Mouse (Mus musculus): ENCODE results near the gene Mitf.
A peak's percentile ranks its signal among the peaks of the same experiment; 100 is the strongest.

The Mitf gene

DNA sequence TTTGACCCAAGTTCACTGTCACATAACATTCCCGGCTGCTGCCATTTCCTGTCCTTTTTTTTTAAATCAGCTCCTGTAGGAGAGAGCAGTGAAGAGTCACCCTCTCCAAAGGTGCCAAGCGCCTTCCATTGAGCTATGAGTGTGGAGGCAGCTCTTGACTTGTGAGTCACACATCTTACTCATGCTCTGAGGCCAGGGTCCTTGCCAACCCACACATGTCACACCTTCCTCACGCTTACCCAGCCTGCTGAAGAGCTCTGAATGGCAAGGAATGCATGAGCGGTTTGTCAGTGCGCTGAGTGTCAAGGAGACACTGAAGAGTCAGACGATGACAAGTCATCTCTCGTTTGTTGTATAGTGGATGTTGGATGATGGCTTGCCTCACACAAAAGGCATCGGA is 146.0 kb downstream of the Mitf start:
- DNase-seq = peak; percentile 6

GRCm38 (mm10) chr6:97956121-97956520 is 149.3 kb downstream of the Mitf start:
- no peak for DNase-seq

- DNase-seq = no peak
Observed at GRCm38 (mm10) chr6:97956636-97957035, 149.8 kb downstream of the Mitf start.

DNA sequence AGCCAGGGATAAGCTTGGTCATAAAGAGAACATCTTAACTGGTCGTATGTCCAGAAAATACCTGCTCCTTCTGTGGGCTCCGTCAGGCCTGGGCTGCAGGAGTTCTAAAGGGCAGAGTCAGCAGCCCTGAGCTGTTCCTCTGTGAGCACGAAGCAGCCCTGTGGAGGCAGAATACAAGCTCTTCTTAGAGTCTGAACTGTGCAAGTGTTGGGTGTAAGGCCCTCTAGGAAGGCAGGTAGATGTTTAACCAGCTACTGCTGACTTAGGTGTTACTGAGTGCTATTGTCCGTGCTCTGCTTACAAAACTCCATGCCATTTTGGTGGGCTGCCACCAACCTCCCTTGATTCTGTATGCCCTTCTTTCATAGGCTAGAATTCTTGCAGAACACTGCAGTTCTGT is 151.4 kb downstream of the Mitf start:
- DNase-seq = no peak

DNA sequence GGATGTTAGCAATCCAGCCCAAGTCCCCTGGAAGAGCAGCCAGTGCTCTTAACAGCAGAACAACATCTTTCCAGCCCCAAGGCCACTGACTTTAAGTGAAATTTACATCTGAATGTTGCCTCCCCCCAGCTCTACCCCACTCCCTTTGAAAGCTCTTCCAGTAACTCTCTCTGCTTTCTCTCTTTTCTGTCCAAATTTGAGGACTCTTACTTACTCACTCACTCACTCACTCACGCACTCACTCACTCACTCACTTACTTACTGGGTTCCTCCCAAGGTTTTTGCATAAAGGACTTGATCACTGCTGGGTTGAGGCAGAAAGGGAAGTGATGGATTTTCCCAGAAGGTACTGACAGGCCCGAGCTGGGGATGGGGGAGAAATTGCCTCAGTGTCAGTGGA is 154.9 kb downstream of the Mitf start:
- no peak for DNase-seq

- DNase-seq = no peak
Observed at GRCm38 (mm10) chr6:97962311-97962710, 155.5 kb downstream of the Mitf start.

- DNase-seq = no peak
Observed at GRCm38 (mm10) chr6:97964750-97965149, 157.9 kb downstream of the Mitf start.

GRCm38 (mm10) chr6:97981668-97982067 is 174.8 kb downstream of the Mitf start:
- no peak for DNase-seq

- no peak for DNase-seq
Observed at GRCm38 (mm10) chr6:97985658-97986057, 178.8 kb downstream of the Mitf start.

- no peak for DNase-seq
Observed at GRCm38 (mm10) chr6:97986417-97986816, 179.6 kb downstream of the Mitf start.

GRCm38 (mm10) chr6:97993507-97993906 is 186.7 kb downstream of the Mitf start:
- no peak for DNase-seq

DNA sequence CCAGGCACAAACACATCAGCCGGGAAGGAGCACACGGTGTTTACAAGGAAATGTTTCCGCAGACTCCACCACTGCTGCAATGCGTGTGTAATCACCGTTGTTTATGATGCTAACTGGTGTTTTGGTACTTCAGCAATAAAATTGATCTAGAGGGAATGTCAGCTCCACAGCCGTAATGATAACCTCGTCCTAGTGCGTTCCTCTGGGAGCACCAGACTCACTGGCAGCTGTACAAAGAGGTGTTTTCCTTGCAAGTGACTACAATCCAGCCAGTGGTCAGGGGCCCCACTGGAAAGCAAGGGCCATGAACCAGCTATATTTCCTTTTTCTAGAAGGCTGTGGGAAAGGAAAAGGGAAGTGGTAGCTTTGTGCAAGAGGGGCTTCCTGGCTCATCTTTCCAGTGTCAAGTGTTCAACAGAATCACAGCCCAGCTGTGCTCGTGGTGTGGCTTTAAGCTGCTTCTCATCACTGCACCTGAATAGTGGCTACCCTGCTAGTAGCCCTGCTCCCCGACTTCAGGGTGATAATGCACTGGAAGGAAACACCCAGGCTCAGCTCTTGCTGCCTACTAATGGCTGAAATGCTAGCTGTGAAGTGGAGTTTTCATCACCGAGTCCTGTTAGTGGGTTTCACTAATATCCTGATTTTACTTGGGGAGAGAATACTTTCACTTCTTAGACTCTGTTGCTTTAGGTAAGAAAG is 188.9 kb downstream of the Mitf start:
- DNase-seq = no peak

DNA sequence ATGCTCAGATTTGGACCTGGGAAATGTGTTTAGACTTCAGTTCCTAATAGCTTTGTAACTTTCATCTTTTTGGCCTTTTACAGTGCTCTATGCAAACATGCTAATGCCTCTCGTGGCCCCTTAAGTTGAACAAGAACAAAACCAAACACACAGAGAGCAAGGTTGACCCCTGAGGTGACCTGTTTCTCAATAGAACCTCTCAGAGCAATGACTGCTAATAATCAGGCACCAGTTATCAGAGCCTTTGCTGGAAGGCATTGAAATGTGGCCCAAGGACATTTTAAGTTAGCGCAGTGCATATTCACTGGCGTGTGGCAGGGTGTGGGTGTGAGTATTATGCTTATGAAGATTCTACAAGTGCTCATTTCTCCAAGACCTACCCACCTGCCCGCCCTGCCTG is 194.7 kb downstream of the Mitf start:
- DNase-seq = no peak

- no peak for DNase-seq
Observed at GRCm38 (mm10) chr6:98003114-98003513, 196.3 kb downstream of the Mitf start.

- no peak for DNase-seq
Observed at GRCm38 (mm10) chr6:98005566-98005965, 198.7 kb downstream of the Mitf start.

GRCm38 (mm10) chr6:98015066-98015465 is 208.2 kb downstream of the Mitf start:
- DNase-seq = no peak

- DNase-seq = no peak
Observed at GRCm38 (mm10) chr6:98015819-98016218, 209.0 kb downstream of the Mitf start.

DNA sequence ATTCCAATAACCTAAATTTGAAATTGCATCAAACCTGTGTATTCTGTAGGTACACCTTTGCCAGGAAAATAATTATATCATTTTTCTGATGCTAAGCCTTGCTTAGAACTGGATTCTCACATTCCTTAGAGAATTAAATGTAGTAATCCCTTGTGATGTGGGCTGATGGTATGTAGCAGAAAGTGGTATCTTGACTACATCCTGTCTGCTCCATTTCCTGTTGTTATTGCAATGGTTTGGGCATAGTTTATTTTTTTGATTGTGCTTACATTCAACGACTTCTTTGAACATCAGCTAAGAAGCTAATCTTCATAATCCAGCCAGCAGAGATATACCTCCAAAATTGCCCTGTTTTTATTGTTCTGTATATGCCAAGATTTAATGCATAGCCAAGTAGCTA is 217.0 kb downstream of the Mitf start:
- no peak for DNase-seq

GRCm38 (mm10) chr6:98038513-98038912 is 231.7 kb downstream of the Mitf start:
- DNase-seq = no peak

DNA sequence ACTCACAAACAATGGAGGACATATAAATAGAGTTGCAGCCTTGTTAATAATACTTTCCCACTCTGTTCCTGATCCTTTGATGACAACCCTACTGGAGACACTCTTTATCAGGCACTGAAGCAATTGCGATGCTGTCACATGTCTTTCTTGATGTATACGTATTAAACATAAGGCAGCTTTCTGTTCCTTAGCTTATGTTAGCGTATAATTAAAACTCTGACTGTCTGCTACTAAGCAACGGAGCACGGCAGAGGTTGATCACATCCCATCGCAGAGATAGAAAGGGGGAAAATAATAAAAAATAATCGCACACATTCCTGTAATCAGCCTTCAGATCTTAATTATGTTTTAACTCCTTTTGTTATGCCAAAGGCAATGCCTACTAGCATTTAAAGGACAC is 234.9 kb downstream of the Mitf start:
- no peak for DNase-seq

GRCm38 (mm10) chr6:98046295-98047108 is 239.7 kb downstream of the Mitf start:
- no peak for DNase-seq

- DNase-seq = no peak
Observed at GRCm38 (mm10) chr6:98047741-98048140, 240.9 kb downstream of the Mitf start.

DNA sequence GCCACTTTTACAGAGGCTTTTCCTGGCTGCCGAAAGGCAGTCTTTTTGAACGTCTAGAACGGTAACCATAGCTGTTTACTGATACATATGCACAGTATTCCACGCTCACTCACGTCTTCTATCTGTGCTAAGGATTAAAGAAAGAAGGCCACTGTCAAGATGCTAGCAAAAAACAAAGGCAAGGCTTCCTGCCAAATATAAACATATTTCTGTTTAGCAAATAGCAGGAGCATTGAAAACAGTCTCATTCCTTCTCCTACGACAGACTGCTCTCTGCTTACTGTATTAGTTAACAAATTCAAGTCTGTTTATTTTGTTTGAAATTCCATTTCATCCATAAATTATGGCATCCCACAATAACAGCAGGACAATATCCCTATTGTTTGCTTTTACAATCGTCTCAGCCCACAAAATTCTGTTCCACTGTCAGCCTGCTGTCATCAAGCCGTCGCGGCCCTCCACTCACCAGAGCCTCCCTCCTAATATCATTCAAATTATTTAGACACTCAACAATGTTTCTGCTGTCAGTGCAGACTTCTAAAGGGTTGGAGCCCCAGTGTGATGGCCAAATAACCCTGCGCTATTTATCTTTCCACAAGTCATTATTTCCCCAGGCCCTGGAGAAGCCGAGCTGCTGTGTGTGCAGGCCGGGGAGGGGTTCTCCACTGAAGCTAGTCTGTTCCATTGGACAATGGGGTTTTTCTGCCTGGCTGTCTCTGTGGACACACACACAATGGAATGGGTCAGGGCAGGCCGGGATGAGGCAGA is 242.0 kb downstream of the Mitf start:
- no peak for DNase-seq

DNA sequence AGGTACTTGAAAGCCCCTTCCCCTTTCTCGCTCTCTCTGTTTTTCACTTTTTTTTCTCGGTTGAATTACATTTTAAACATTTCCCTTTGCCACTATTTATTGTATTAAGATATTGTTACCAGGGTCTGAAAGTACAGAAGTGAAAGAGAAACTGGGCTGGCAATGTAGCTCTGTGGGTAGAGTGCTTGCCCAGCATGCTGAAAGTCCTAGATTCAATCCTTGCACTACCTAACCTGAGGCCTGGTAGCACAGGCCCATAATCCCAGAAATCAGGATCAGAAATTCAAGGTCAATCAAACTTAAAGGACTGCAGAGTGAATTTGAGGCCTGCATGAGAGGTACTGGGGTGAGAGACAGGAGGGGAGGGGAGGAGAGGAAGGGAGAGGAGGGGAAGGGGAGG is 242.7 kb downstream of the Mitf start:
- no peak for DNase-seq

All from right cerebral cortex, postnatal 14 days (tissue).